Mouse (Mus musculus) embryonic fibroblast, embryonic 13.5 days (primary cell): ENCODE measurements around the gene Fcrl5. TPM values are rescaled to one million over a fixed set of nuclear protein-coding genes. Genes with fewer than 3 reads are reported as not detected.

Source experiments
- H3K27ac ChIP-seq: 2 replicates; pipeline ENCODE4 v1.5.1; 2012; ENCODE audit warnings: low read length, control low read depth, inconsistent platforms; ENCODE audit not compliant: insufficient read depth
- H3K4me1 ChIP-seq: 2 replicates; pipeline ENCODE4 v1.6.1; 2011; ENCODE audit warnings: low read length; ENCODE audit not compliant: control insufficient read depth, insufficient read depth
- H3K4me3 ChIP-seq: 2 replicates; pipeline ENCODE4 v1.5.1; 2011; ENCODE audit warnings: mild to moderate bottlenecking, control low read depth, low read length; ENCODE audit not compliant: insufficient read depth
- CTCF ChIP-seq: IDR thresholded peaks from 2 replicates; pipeline ENCODE4 v1.5.1; 2011; ENCODE audit warnings: mild to moderate bottlenecking, control low read depth, low read length, moderate library complexity, borderline replicate concordance; ENCODE audit not compliant: insufficient read depth
- POLR2A ChIP-seq: IDR thresholded peaks from 2 replicates; pipeline ENCODE4 v1.6.1; 2011; ENCODE audit warnings: low read depth, mild to moderate bottlenecking, control low read depth, low read length, moderate library complexity
- polyA plus RNA-seq: library from polyadenylated mRNA; stranded (reverse); fragments of >200 nt; gene quantifications from 2 replicates; pipeline ENCODE4 v1.2.4, GENCODE M21; 2011; ENCODE audit warnings: low read depth; ENCODE audit not compliant: missing spikeins, insufficient read length

Gene Fcrl5
- polyA plus RNA-seq, 1 experiment, result not detected

DNA sequence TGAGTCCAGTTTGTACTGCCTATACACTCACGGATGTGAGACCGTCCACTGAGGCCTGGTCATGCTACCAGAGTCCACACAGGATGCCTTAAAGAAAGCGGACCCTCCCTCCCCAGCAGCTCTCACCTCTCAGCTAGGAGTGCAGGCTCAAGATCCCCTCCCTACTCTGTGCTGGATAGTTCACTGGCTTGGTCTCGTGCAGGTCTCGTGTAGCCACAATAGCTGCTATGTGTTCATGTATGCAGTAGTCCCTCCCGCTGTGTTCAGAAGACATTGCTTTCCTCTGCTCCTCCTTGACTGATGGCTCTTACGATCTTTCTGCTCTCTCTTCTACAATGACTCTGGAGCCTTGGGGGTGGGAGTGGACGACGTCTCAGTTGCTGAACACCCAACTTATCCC lies 62.7 kb downstream of the Fcrl5 start:
- Histone ChIP-seq H3K4me1 (no peaks in the 10 kb centered on the region), H3K27ac (no peak overlapping the region), H3K4me3 (no peak overlapping the region)
- TF ChIP-seq CTCF, result no peak
- no peak for TF ChIP-seq POLR2A

DNA sequence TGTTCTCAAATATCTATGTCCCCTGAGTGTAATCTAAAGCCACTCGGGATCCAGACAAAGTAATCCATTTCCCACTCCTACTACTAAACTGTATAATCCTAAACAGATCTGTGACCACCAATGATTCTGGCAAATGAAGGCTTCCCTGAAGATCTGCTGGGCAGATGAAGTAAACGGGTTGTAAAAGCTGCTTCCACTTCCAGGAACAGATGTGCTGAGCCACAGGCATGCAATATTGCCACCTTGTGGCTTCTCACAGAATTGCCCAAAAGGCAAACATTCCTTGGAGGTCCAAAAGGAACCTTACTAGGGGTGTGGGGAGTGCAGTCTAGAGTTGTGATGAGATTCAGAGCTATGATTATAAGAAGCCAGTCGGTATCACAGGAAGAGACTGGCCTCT lies 63.5 kb downstream of the Fcrl5 start:
- Histone ChIP-seq H3K27ac (no peak overlapping the region), H3K4me3 (no peak overlapping the region), H3K4me1 (no peaks in the 10 kb centered on the region)
- TF ChIP-seq CTCF (peak; percentile 62), POLR2A (no peak)

DNA sequence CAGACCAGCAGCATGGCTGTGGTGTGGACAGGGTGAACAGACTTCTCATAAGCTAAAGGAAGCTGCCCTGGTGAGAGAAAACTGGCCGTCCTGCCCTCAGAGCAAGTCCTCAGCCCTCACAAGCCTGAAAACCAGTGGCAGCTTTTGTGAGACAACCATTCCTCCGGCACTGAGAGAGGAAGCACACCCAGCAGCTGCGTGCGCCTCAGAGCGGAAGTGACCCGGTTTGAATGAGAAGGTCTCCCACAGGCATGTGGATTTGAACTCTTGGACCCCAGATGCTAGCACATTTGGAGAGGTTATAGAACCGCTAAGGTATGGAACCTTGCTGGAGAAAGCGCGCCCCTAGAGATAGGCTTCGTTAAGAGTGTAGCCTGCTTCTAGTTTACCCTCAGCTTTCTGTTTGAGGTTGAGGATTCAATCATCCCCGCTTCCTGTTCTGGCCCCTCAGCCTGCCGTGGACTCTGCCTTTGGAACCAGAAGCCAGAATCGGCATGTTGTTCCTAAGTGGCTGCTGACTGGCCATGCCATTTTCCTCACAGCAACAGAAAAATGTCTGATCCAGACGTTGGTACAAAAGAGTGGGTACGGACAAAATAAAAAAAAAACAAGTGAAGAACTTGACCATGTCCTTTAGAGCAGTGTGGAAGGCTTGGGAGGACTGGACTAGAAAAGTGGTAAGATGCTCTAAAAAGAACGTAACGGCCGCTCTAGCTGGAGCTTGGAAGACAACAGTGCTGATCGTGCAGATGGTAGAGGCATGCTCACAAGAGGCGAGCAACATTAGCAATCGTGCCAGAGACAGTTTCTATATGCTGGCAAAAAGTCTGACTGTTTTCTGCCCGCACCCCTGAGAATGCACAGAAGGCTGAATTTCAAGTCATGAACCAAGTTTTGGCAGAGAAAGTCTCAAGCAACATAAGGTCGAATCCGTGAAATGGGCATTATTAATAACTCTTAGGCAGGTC lies 64.8 kb downstream of the Fcrl5 start:
- Histone ChIP-seq H3K4me1 (no peaks in the 10 kb centered on the region), H3K4me3 (no peak overlapping the region), H3K27ac (no peak overlapping the region)
- no peak for TF ChIP-seq POLR2A
- TF ChIP-seq CTCF, result no peak

DNA sequence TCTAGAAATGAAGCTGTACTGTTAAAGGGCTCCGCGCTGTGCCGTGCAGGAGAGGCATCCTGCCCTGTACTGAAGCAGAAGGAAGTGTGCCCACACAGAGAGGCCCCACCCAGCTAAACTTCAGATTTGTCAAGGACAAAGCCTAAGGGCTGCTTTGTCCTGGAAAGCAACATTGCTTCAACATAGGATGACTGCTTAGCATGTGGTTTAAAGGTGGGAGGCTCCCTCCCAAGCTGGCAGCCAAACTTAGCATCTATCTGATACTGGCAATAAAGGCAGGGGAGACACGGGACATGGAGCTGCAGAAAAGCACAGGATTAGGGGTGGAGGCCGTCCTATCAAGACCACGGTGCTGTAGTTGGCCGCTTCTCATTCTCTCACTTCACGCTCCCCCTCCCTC lies 65.6 kb downstream of the Fcrl5 start:
- TF ChIP-seq CTCF, result no peak
- TF ChIP-seq POLR2A, result no peak
- Histone ChIP-seq H3K27ac (no peak overlapping the region), H3K4me1 (no peaks in the 10 kb centered on the region), H3K4me3 (no peak overlapping the region)

- H3K4me1 ChIP-seq, result no peaks in the 10 kb centered on the region
- no peak for TF ChIP-seq CTCF
- no peak overlapping the region for H3K4me3 ChIP-seq
- no peak overlapping the region for H3K27ac ChIP-seq
These were observed 67.2 kb downstream of the Fcrl5 start for GRCm38 (mm10) chr3:87502771-87503170.

DNA sequence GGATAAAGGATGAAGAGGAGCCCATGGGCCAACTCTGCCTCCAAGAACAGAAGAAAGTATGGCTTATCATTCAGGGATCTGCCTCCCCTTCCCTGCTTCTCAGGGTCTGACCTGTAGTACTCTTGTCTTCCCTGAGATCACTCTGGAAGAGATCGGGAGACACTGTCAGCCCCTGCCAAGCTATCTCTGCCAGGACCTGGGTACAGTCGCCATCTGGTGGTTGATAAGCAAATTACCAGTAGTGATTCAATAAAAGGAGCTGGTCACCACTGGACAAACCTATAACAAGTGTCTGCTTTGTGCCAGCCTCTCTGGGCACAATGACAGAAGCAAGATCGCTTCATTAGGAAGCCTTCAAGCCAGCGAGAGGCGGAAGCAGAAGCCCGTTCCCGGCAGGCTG lies 68.8 kb downstream of the Fcrl5 start:
- Histone ChIP-seq H3K27ac (no peak overlapping the region), H3K4me3 (no peak overlapping the region), H3K4me1 (no peaks in the 10 kb centered on the region)
- TF ChIP-seq POLR2A (no peak), CTCF (peak; percentile 44; the same call in 1 of the 2 replicates)

DNA sequence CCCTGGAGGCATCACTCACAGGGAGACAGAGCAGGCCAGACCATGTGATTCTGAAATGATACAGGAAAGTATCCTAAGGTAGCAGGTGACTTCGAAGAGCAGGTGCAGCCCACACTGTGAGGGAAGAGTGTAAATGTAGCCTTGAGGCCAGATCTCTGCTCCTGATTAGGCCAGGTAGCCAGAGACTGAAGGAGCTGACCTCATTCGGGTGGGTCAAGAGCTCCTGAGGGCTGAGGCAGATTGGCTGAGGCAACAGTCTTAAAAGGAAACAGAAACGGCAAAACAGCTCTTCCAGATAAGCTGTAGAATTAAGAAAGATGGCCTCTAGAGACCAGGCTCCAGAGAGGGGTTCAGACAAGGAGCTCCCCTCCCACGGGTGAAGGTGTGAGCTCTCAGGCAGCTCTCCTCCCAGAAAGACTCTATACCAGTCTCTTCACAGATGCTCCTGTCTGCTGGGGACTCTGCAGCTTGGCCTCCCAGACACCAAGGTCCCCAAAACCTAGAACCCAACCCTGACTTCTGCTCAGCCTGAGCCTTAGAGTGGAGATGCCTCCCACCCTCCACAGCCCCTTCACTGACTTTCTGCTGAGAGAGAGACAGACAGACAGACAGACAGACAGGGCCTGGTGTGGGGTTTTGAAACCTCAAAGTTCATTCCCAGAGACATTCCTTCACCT lies 69.3 kb downstream of the Fcrl5 start:
- Histone ChIP-seq H3K4me1 (no peaks in the 10 kb centered on the region), H3K4me3 (no peak overlapping the region), H3K27ac (no peak overlapping the region)
- no peak for TF ChIP-seq POLR2A
- no peak for TF ChIP-seq CTCF

DNA sequence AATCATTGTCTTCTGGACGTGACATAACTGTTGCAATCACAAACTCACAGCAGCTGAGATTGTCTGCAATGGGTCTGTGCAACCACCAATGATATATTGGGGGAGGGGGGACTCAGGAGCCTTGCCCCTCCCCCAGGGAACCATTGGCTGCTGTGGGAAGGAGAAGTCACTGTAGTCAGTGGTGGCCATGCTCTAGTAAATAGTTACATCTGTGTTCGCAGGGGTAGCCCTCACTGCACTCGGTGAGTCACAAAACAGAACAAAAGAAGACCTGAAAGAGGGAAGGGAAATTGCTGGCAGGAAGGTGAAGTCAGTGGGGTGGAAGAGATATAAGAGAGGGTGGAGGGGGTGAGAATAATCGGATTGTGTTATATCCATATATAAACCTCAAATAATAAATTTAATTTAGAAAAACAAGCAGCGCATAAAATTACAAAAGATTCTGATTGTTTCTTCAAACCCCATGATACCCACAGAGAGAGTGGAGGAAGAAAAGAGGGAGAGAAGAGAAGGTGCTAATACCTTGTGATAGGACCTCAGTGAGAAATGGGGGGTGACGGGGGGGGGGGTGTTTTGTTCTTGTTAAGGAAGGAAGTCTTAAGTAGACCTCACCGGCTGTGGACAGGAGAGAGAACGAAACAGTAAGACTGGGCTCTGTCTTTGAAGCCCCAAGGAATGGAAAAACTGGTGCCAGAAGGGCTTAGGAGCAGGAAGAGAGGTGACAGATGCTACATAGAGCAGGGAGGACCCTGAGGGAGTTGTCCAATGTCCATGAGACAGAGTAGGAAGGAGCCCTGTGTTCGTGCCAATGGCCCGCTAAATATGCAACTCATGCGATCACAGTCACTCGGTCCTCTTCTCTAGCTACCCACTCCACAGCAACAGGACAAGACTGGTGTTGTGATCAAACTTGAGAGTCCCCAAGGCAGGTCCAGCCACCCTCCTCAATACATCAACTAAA lies 71.2 kb downstream of the Fcrl5 start:
- Histone ChIP-seq H3K4me1 (no peaks in the 10 kb centered on the region), H3K27ac (no peak overlapping the region), H3K4me3 (no peak overlapping the region)
- TF ChIP-seq POLR2A, result no peak
- TF ChIP-seq CTCF, result no peak

DNA sequence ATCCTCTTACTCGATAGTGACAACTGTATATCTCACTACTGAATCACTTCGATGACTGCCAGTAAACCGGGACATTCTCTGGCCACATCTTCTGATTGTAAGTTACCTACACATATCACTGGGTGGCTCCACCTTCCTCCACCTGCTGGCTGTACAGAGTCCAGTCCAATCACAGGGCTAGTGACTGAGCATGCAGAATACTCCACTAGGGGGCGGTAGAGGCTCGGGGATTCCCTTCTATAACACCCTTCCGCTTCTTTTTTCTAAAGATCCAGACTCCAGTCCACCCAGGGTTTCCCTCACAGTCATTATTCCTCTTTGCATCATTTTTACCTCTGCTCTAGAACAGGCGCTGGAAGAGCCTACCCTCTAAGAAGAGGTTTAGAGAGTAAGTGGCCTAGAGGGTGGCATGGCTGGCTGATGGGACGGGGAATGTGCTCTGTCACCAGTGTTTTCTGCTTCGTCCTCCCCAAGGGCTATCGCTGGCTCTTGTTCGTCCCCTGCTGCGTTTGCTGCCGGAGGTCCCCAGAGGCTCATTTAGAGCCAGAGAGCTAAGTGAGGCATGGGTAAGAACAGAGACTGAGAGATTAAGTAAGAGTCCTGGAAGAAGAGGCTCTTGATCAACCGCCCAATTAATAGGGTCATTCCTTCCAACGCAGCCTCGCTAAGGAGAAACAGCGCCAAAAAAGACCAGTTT lies 72.8 kb downstream of the Fcrl5 start:
- Histone ChIP-seq H3K27ac (no peak overlapping the region), H3K4me3 (no peak overlapping the region), H3K4me1 (no peaks in the 10 kb centered on the region)
- TF ChIP-seq CTCF (peak; percentile 64), POLR2A (no peak)

GRCm38 (mm10) chr3:87509061-87509460 lies 73.5 kb downstream of the Fcrl5 start:
- TF ChIP-seq CTCF, result no peak
- TF ChIP-seq POLR2A, result no peak
- Histone ChIP-seq H3K27ac (no peak overlapping the region), H3K4me3 (no peak overlapping the region)

More at GRCm38 (mm10) chr3:87509061-87509460, 73.5 kb downstream of the Fcrl5 start:
- H3K4me1 ChIP-seq, result no peaks in the 10 kb centered on the region
